Mouse (Mus musculus): ENCODE measurements around the gene Atxn1. TPM values are rescaled to one million over a fixed set of nuclear protein-coding genes. Genes with fewer than 3 reads are reported as not detected.

The Atxn1 gene
- polyA plus RNA-seq, 1 experiment from 2014 or later: 8.5 TPM

DNA sequence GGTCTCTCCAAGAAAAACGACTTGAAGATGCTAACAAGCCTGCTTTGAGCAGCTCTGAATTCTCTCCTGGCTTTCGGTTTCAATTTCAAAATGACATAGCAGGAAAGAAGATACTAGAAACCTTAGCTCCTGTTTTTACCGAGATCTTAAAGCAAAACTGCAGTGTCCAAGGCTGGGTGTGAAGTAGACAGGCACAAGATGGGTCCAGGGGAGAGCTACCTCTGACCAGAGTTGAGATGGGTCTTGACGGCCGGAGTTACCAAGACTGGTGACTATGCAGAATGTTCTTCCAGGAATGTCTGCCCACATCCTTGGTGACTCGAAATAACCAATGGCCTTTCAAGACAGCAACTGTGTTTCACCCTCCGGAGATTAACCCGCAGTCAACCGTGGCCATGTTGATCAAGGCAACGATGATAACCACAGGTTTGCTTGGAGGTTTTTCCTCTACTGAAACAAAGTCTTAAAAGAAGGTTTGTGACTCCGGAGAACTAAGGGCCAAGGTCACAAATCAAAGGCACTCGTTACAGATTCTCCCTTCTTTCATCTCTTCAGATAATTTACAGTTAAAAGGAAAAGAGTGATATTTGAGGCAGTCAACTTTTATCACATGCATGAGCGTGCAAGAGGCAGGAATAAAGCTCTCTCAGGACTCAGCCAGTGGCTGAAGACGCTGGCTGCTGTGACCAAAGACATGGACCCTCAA lies 92.6 kb downstream of the Atxn1 start:
- Histone ChIP-seq H3K4me3 (no peak overlapping the region), H3K36me3 (no peaks in the 10 kb centered on the region), H3K9me3 (no peaks in the 10 kb centered on the region), H3K27ac (no peak overlapping the region), H3K4me1 (no peaks in the 10 kb centered on the region), H3K9ac (no peak overlapping the region), H3K4me2 (0 out of 2 replicates have a peak overlapping the region, but pooled peaks have one; percentile 9), H3K27me3 (no peaks in the 10 kb centered on the region)
- no peak for ATAC-seq (ENCODE audit: borderline replicate concordance, extremely low read depth, low FRiP score, low TSS enrichment)
- WGBS: 69% methylated on average over 14 of the region's 14 CpGs

DNA sequence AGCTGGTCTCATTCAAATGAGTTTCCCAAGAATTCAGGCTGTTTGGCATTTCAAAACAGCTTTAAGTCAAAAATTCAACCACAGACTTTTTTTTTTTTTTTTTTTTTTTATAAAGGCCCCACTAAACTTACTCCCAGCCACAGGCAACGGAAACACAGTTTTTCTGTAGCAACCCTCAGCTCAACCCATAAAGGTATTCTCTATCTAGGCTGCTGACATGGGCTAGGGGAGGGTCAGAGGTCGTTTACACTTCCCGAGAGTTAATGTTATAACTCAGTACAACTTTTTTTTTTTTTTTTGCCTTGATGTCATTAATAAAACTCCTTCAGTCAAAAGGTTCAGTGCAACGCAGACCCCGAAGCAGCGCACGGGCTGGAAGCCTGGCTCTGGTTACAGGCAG lies 93.3 kb downstream of the Atxn1 start:
- H3K9ac ChIP-seq: no peak overlapping the region
- no peak overlapping the region for H3K4me3 ChIP-seq
- no peaks in the 10 kb centered on the region for H3K27me3 ChIP-seq
- H3K9me3 ChIP-seq: no peaks in the 10 kb centered on the region
- WGBS: 44% methylated on average over 7 of the region's 7 CpGs
- H3K36me3 ChIP-seq: no peaks in the 10 kb centered on the region
- H3K4me1 ChIP-seq: no peaks in the 10 kb centered on the region
- no peak for ATAC-seq (ENCODE audit: borderline replicate concordance, extremely low read depth, low FRiP score, low TSS enrichment)
- H3K27ac ChIP-seq: no peak overlapping the region
- 0 out of 2 replicates have a peak overlapping the region, but pooled peaks have one; percentile 9 for H3K4me2 ChIP-seq

DNA sequence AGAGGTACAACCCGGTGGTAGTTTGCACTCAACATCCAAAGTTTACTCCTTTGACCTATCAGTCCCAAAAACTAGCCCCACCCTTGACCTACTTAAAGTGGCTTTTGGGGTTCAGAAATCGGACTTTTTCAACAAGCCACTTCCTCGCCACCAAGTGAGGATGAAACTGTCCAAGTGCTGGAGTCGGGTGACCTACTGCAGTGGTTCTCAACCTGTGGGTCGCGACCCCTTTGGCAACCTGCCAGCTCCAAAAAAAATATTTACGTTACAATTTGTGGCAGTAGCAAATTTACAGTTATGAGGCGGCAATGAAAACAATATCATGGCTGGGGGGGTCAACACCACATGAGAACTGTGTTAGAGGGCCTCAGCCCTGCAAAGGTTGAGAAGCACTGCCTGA lies 95.9 kb downstream of the Atxn1 start:
- H3K4me1 ChIP-seq: no peaks in the 10 kb centered on the region
- H3K4me3 ChIP-seq: no peak overlapping the region
- no peaks in the 10 kb centered on the region for H3K36me3 ChIP-seq
- no peak overlapping the region for H3K4me2 ChIP-seq
- no peaks in the 10 kb centered on the region for H3K9me3 ChIP-seq
- WGBS: 70% methylated on average over 8 of the region's 8 CpGs
- no peak overlapping the region for H3K27ac ChIP-seq
- no peak for ATAC-seq (ENCODE audit: borderline replicate concordance, extremely low read depth, low FRiP score, low TSS enrichment)
- H3K27me3 ChIP-seq: no peaks in the 10 kb centered on the region
- no peak overlapping the region for H3K9ac ChIP-seq

DNA sequence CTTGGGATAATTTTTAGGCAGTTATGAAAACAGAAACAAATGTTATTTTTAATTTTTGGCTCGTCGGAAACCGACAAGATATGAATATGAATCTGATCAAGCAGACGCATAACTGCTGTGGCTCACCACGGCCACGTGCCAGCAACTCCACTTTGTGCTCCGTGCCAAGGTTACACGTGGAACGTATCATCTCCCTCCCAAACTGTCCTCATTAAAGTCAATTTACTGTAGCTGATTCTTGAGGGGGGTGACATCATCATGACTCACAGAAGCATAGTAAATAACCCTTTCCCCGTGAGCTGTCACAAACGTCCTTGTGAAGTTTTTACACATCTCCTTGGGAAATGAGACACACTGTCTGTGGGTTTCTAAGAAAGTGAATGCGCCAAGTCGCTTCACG lies 97.5 kb downstream of the Atxn1 start:
- no peak overlapping the region for H3K4me2 ChIP-seq
- no peaks in the 10 kb centered on the region for H3K9me3 ChIP-seq
- H3K27ac ChIP-seq: no peak overlapping the region
- no peaks in the 10 kb centered on the region for H3K36me3 ChIP-seq
- H3K9ac ChIP-seq: no peak overlapping the region
- ATAC-seq (ENCODE audit: borderline replicate concordance, extremely low read depth, low FRiP score, low TSS enrichment): peak; percentile 31; the same call in 1 of the 2 replicates
- no peaks in the 10 kb centered on the region for H3K4me1 ChIP-seq
- H3K27me3 ChIP-seq: no peaks in the 10 kb centered on the region
- 44% methylated on average over 14 of the region's 14 CpGs for WGBS
- no peak overlapping the region for H3K4me3 ChIP-seq

DNA sequence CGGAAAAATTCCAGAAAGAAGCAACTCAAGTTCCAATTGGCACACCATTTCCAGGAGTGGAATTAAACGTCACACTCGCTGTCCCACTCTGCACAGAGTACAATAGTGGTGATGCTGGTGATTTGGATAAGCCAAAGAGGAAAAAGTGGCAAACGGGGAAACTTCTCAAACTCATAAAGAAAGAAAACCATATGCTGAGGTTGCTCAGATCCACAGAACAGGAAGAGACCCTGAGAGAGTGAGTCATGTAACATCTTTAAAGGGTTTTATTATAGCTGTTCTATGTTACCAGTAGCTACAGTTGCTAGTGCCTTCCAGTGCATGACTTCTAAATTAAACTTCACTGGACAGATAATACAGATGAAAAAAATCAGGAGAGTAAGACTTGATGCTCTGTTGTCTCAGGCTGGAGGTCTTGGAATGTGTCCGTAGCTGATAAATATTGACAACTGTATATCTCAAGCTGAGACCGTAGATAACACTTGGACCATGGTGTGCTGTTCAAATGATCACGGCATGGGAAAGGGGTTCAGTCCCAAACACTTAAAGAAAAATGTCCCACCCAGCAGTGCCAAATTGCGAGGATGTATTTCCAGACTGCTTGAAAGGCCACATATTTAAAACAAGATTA lies 98.1 kb downstream of the Atxn1 start:
- Histone ChIP-seq H3K4me2 (no peak overlapping the region), H3K4me3 (no peak overlapping the region), H3K27me3 (no peaks in the 10 kb centered on the region), H3K9ac (no peak overlapping the region), H3K36me3 (no peaks in the 10 kb centered on the region), H3K27ac (no peak overlapping the region), H3K4me1 (no peaks in the 10 kb centered on the region), H3K9me3 (no peaks in the 10 kb centered on the region)
- no peak for ATAC-seq (ENCODE audit: borderline replicate concordance, extremely low read depth, low FRiP score, low TSS enrichment)
- 67% methylated on average over 8 of the region's 8 CpGs for WGBS

DNA sequence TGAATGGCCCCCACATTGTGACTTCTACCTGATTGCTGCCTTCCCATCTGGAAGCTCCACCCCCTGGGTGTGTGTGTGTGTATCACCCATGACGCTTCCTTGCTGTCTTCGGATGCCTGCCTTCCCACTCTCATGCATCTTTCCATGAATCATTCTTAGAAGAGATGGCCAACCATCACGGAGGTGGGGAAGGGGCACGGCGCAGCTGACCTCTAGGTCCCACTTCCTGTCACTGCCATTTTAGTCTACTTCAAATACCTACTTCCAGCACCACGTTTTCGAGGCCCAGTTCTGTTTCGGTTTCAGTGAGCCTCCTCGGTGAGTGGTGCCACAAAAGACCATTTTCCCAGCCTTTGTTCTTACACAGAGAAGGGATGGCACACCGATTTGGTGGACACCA lies 99.2 kb downstream of the Atxn1 start:
- Histone ChIP-seq H3K9me3 (no peaks in the 10 kb centered on the region), H3K4me2 (no peak overlapping the region), H3K27ac (no peak overlapping the region), H3K4me3 (no peak overlapping the region), H3K27me3 (no peaks in the 10 kb centered on the region), H3K4me1 (no peaks in the 10 kb centered on the region), H3K9ac (no peak overlapping the region), H3K36me3 (no peaks in the 10 kb centered on the region)
- WGBS: 92% methylated on average over 10 of the region's 10 CpGs
- no peak for ATAC-seq (ENCODE audit: borderline replicate concordance, extremely low read depth, low FRiP score, low TSS enrichment)

DNA sequence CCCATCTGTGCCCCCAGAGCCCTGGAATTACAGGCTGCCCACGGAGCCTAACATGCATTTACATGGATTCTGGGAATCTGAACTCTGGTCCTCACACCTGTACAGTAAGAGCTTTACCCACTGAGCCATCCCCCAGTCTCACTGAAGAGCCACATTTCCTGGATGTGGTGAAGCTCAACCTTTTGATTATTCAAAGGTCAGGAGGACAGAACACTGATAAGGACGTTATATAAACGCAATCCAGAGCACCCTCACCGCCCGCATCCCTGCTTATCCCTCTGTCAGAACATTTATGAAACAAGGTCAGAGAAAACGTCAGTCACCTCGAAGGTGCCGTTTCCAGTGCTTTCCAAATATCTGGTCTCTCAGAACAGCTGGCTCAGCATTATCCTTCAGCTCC lies 101.0 kb downstream of the Atxn1 start:
- H3K9me3 ChIP-seq: no peaks in the 10 kb centered on the region
- H3K27me3 ChIP-seq: no peaks in the 10 kb centered on the region
- WGBS: 48% methylated on average over 8 of the region's 8 CpGs
- no peak overlapping the region for H3K9ac ChIP-seq
- no peak for ATAC-seq (ENCODE audit: borderline replicate concordance, extremely low read depth, low FRiP score, low TSS enrichment)
- no peak overlapping the region for H3K4me2 ChIP-seq
- no peaks in the 10 kb centered on the region for H3K36me3 ChIP-seq
- no peaks in the 10 kb centered on the region for H3K4me1 ChIP-seq
- H3K27ac ChIP-seq: no peak overlapping the region
- H3K4me3 ChIP-seq: no peak overlapping the region

DNA sequence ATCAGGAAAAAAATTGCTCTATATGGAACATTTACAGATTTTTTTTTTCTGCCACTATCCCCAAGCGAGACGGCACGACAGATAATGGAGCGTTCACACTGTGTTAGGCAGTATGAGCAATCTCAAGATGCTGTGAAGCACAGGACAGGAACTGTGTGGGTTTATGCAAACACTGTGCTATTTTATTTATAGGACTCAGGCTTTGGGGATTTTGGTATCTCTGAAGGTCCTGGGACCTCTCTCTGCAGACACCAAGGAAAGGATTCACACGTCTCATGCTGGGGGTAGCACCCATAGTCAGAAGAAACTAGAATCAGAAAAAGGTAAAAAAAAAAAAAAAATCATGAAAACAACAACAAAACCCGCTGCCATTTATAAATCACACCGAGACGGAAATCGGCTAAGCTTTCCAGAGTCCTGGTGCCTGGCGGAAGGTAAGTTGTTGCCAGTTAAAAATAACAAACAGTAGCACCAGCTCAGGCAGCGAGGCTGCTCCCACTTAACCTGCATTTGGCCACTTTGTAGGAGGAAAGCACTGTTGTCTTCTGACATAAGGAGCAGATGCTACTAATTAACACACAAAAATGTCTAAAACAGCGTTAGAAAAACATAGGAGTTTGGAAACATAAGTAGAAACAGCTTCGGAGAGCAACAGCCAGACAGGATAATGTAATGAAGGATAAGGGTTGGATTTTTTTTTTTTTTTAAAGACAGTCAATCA lies 102.8 kb downstream of the Atxn1 start:
- no peaks in the 10 kb centered on the region for H3K36me3 ChIP-seq
- H3K4me1 ChIP-seq: no peaks in the 10 kb centered on the region
- H3K27ac ChIP-seq: no peak overlapping the region
- WGBS: 50% methylated on average over 13 of the region's 13 CpGs
- H3K9ac ChIP-seq: no peak overlapping the region
- H3K27me3 ChIP-seq: no peaks in the 10 kb centered on the region
- no peak overlapping the region for H3K4me3 ChIP-seq
- no peak for ATAC-seq (ENCODE audit: borderline replicate concordance, extremely low read depth, low FRiP score, low TSS enrichment)
- no peak overlapping the region for H3K4me2 ChIP-seq
- no peaks in the 10 kb centered on the region for H3K9me3 ChIP-seq

DNA sequence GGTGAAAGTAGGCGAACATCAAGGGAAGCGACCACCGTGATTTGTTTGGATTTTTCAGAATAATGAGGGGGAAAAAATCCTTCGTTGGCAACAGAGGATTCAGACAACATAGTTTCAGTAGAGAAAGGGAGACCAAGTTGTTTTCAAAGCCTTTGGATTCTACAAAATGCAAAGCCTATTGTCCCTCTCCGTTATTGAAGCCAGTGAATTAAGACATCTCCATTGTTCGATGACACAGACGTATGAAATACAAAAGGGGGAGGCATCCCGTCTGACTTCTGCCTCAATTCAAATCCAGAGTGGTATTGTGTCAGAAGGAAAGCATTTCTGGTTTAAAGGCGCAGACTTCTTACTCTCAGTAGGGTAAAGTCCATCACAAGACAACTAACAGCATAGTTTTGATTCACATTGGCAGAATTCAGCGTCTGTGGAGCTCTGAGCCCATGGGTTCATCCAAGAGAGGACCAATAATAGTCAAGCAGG lies 103.7 kb downstream of the Atxn1 start:
- Histone ChIP-seq H3K4me2 (no peak overlapping the region), H3K27me3 (no peaks in the 10 kb centered on the region), H3K4me3 (no peak overlapping the region), H3K27ac (no peak overlapping the region), H3K9me3 (no peaks in the 10 kb centered on the region), H3K9ac (no peak overlapping the region), H3K36me3 (no peaks in the 10 kb centered on the region), H3K4me1 (no peaks in the 10 kb centered on the region)
- ATAC-seq (ENCODE audit: borderline replicate concordance, extremely low read depth, low FRiP score, low TSS enrichment): no peak
- 61% methylated on average over 10 of the region's 10 CpGs for WGBS

DNA sequence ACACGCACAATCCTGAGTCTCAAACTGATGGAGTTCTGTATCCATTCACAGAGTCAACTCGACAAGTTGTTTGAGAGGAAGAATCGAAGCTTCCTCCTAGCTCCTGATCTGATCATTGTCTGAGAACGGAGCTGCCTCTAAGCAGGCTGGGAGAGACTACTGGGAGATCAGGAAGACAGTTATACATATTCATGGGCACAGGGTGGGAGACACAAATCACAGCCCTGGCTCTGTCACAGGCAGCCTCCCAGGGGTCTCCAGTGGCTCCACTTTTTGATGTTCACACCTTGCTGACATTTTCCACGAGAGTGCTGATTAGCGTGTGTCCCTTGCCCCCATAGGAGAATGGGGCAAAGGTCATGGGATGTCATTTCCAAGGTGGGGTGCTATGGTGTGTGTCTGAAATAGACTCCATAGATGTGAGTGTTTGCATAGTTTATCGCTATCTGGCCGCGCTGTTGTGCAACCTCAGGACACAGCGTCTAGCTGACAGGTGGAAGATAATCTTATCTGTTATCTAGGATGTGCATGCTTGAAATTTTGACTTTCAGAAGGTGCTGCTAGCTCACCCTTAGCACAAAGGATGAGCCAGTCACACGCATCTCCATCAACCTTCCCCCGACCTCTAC lies 105.6 kb downstream of the Atxn1 start:
- no peaks in the 10 kb centered on the region for H3K9me3 ChIP-seq
- no peak for ATAC-seq (ENCODE audit: borderline replicate concordance, extremely low read depth, low FRiP score, low TSS enrichment)
- WGBS: 54% methylated on average over 12 of the region's 12 CpGs
- H3K36me3 ChIP-seq: no peaks in the 10 kb centered on the region
- H3K4me2 ChIP-seq: no peak overlapping the region
- H3K9ac ChIP-seq: no peak overlapping the region
- H3K4me1 ChIP-seq: no peaks in the 10 kb centered on the region
- no peak overlapping the region for H3K4me3 ChIP-seq
- H3K27ac ChIP-seq: no peak overlapping the region
- no peaks in the 10 kb centered on the region for H3K27me3 ChIP-seq

DNA sequence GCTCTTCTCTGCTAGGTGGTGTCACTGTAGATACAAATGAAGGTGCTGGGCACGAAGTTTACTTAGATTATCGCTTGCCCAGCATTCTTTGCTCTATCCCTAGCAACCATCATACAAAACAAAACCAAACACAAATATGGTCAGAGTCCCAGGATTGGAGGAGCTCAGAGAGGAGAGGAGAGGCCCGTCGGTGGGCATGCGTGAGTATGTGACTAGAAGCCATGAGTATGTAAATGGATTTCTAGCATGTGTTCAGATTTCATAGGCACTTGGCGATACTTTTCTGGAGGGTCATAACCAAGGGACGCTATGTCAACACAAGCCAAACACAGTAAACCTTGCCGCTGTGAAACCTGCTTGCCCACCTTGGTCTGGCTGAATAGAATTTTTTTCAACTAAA lies 107.4 kb downstream of the Atxn1 start:
- H3K9ac ChIP-seq: no peak overlapping the region
- no peak overlapping the region for H3K27ac ChIP-seq
- WGBS: 66% methylated on average over 8 of the region's 8 CpGs
- H3K4me1 ChIP-seq: no peaks in the 10 kb centered on the region
- H3K4me2 ChIP-seq: no peak overlapping the region
- ATAC-seq (ENCODE audit: borderline replicate concordance, extremely low read depth, low FRiP score, low TSS enrichment): no peak
- no peaks in the 10 kb centered on the region for H3K27me3 ChIP-seq
- H3K36me3 ChIP-seq: no peaks in the 10 kb centered on the region
- no peak overlapping the region for H3K4me3 ChIP-seq
- H3K9me3 ChIP-seq: no peaks in the 10 kb centered on the region

DNA sequence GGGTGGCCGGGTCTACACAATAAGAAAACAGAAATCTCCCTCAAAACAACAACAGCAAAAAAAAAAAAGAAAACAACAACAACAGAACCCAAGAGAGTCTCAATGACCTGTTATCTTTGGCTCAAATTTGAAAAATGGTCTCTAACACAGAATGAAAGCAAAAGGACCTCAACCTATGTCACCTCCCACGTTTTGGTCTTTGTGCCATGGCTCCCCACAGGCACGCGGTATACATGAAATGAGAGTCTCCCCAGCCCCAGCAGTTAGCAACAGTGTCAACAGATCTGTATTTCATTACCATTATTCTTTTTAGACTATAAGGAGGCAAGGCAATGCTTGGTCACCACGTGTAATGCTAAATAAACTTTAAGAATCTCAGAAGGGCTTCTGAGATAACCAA lies 110.3 kb downstream of the Atxn1 start:
- H3K4me2 ChIP-seq: no peak overlapping the region
- no peak for ATAC-seq (ENCODE audit: borderline replicate concordance, extremely low read depth, low FRiP score, low TSS enrichment)

More for the DNA sequence above, 110.3 kb downstream of the Atxn1 start:
- WGBS: 80% methylated on average over 5 of the region's 5 CpGs
- H3K9ac ChIP-seq: no peak overlapping the region
- no peaks in the 10 kb centered on the region for H3K4me1 ChIP-seq
- H3K4me3 ChIP-seq: no peak overlapping the region
- no peak overlapping the region for H3K27ac ChIP-seq
- H3K27me3 ChIP-seq: no peaks in the 10 kb centered on the region
- no peaks in the 10 kb centered on the region for H3K36me3 ChIP-seq
- H3K9me3 ChIP-seq: no peaks in the 10 kb centered on the region

Measured in lung, embryonic 15.5 days (tissue).